Mouse (Mus musculus) forebrain, embryonic 16.5 days (tissue): ENCODE data around the gene Gcg. TPM values are rescaled to one million over a fixed set of nuclear protein-coding genes. Genes with fewer than 3 reads are reported as not detected.

Experiments used
- ATAC-seq: fragments of 200-750 bp; cut with Nextera tagmentation; 2 replicates; pipeline ENCODE4 v1.8.0; 2017; ENCODE audit warnings: mild to moderate bottlenecking, moderate library complexity
- H3K27ac ChIP-seq: fragments of 300-500 bp; sonication (generic); 2 replicates; pipeline ENCODE4 v1.5.1; 2014; ENCODE audit warnings: low read length, control low read depth
- H3K27me3 ChIP-seq: fragments of 300-500 bp; sonication (generic); replicated peaks from 2 replicates; pipeline ENCODE4 v1.6.1; 2014; ENCODE audit warnings: low read length; ENCODE audit not compliant: control insufficient read depth, insufficient read depth
- H3K36me3 ChIP-seq: fragments of 300-500 bp; sonication (generic); 2 replicates; pipeline ENCODE4 v1.6.1; 2014; ENCODE audit not compliant: control insufficient read depth, insufficient read depth
- H3K4me1 ChIP-seq: fragments of 300-500 bp; sonication (generic); replicated peaks from 2 replicates; pipeline ENCODE4 v1.6.1; 2014; ENCODE audit warnings: low read length; ENCODE audit not compliant: control insufficient read depth, insufficient read depth
- H3K4me2 ChIP-seq: fragments of 300-500 bp; sonication (generic); 2 replicates; pipeline ENCODE4 v1.6.1; 2014; ENCODE audit warnings: mild to moderate bottlenecking, low read length, control low read depth
- H3K4me3 ChIP-seq: fragments of 300-500 bp; sonication (generic); replicated peaks from 2 replicates; pipeline ENCODE4 v1.5.1; 2014; ENCODE audit warnings: mild to moderate bottlenecking, low read length, control low read depth
- H3K9ac ChIP-seq: fragments of 300-500 bp; sonication (generic); replicated peaks from 2 replicates; pipeline ENCODE4 v1.6.1; 2014; ENCODE audit warnings: low read depth, low read length, control low read depth
- H3K9me3 ChIP-seq: fragments of 300-500 bp; sonication (generic); 2 replicates; pipeline ENCODE4 v1.6.1; 2016; ENCODE audit warnings: low read length; ENCODE audit not compliant: control insufficient read depth
- WGBS: fragments of 180-500 bp; shearing (Covaris S2); extraction: QIAGEN DNeasy Blood & Tissue Kit; methylation state at CpG from one replicate; pipeline ENCODE4 v1.1.7; 2014; 5-methylcytosine and 5-hydroxymethylcytosine counted together
- polyA plus RNA-seq: library from polyadenylated mRNA; unstranded; fragments of >200 nt; fragmentation: Nextera tagmentation; extraction: Ambion mirVana; gene quantifications from 2 replicates; pipeline ENCODE4 v1.2.1, GENCODE M21; 2015

Gcg gene
- polyA plus RNA-seq: 2.7 and 2.8 TPM in 2 replicates

DNA sequence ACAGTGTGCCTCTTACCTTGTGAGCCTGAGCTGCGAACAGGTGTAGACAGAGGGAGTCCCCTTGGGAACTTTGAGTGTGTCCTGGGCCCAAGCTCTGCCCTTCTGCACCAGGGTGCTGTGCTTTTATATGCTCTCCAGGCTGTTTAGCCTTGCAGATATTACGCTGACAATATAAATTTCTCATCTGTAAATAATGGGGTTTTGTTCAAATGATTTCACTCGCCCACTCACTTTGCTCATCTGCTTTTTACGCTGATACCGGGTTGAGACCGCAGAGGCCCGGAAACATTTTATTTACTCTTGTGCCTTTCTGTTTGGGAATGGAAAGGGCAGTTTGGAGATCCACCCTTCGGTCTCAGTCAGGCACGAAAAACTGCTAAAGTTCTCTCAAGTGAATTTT is at the start of gene Gcg:
Gene Gcg (minus strand): TSS at position 101 of the 400 bp plus-strand sequence.
- 92% methylated on average over 9 of the region's 9 CpGs for WGBS
- ATAC-seq: no peak
- H3K4me3 ChIP-seq: no peak within 1 kb of the TSS

DNA sequence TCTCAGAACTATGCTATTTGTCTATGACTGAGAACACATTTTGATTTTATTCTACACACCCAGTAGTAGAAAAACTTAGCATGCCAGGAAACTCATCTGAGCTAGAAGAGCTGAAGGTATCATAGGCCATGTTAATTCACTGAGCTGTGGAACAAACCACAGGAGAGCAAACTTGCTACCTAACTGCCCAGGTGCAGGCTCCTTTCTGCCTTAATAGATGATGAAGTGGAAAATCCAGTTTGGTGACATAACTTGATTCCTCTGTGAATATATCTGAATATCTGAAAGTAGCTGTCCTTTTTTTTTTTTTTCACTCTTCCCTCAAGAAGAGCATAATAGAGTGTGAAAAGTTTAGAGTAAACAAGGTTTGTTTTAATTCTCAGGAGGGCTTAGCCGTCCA is 47.6 kb upstream of the Gcg start:
- Histone ChIP-seq H3K4me2 (no peak overlapping the region), H3K9ac (no peak overlapping the region), H3K4me3 (no peak overlapping the region), H3K9me3 (no peaks in the 10 kb centered on the region), H3K36me3 (no peaks in the 10 kb centered on the region), H3K27me3 (no peaks in the 10 kb centered on the region), H3K27ac (no peak overlapping the region), H3K4me1 (no peaks in the 10 kb centered on the region)
- no peak for ATAC-seq
- 79% methylated on average over 1 of the region's 1 CpGs for WGBS

More for the DNA sequence above, at the start of gene Gcg:
- H3K9ac ChIP-seq: no peak within 1 kb of the TSS
- H3K27ac ChIP-seq: no peak within 1 kb of the TSS
- peaks cover 3% of the 10 kb centered on the region for H3K4me1 ChIP-seq
- H3K36me3 ChIP-seq: no peaks in the 10 kb centered on the region
- no peaks in the 10 kb centered on the region for H3K27me3 ChIP-seq
- no peak within 1 kb of the TSS for H3K4me2 ChIP-seq
- no peaks in the 10 kb centered on the region for H3K9me3 ChIP-seq

DNA sequence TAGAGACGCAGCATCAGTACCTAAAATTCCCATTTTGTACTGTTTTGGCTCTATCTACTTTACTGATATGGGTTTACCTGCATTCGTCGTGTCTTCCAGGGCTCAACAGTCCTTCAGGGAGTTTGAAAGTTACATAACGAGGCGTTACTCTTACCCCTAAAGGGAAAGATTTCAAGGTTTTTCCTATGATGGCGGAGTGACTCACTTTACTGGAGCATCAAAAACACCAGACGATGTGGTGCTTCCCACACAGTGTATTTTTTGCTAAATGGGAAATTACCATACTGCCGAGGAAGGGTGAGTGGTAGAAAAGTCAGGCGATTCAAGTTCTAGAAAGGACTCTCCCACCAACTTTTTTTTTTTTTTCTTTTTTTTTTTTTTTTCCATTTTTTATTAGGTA is 42.9 kb upstream of the Gcg start:
- Histone ChIP-seq H3K27me3 (no peaks in the 10 kb centered on the region), H3K27ac (no peak overlapping the region), H3K9ac (no peak overlapping the region), H3K4me2 (no peak overlapping the region), H3K9me3 (no peaks in the 10 kb centered on the region), H3K4me1 (no peaks in the 10 kb centered on the region), H3K4me3 (no peak overlapping the region), H3K36me3 (no peaks in the 10 kb centered on the region)
- WGBS: 93% methylated on average over 9 of the region's 9 CpGs
- ATAC-seq: no peak

DNA sequence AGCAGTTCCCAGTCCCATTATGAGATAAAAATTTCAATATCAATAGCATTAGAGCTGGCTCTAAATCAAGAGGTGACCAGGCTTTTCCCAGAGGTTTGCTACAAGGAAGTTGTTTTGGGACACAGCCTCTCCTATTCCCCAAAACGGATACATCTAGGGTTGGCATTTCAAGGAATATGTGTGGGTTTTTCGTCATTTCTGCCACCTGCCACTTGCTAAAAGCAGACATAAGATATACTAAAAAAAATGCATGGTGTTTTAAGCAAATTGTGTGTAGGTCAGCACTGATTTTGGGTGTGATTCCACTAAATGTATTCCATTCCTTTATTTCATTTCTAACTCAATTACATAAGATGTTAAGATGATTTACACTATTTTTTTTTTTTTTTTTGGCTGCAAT is 34.3 kb upstream of the Gcg start:
- H3K27me3 ChIP-seq: no peaks in the 10 kb centered on the region
- WGBS: 68% methylated on average over 2 of the region's 2 CpGs

DNA sequence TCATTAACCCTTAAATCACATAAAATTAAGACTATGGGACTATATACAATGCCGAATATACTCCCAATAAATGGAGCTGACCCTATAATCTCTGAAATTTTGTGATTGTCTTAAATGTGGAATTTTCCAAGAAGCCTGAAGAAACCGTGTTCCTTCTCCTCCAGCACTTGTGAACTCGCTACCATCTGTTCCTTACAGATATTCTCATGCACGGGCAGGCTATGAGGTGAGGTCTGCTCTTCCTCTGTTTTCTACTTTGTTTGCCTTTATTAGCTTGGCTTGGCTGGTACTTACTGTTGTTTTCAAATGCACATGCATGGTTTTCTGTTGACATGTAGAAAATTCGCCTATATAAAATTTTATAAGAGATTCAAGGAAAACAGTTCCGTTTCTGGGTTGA is 31.0 kb upstream of the Gcg start:
- ATAC-seq: 0 out of 2 replicates have a peak, but pooled peaks have one; percentile 31
- H3K27me3 ChIP-seq: no peaks in the 10 kb centered on the region
- H3K9ac ChIP-seq: no peak overlapping the region
- H3K9me3 ChIP-seq: no peaks in the 10 kb centered on the region
- H3K4me1 ChIP-seq: peaks cover 2% of the 10 kb centered on the region; the same call in 1 of the 2 replicates
- no peak overlapping the region for H3K4me3 ChIP-seq
- H3K4me2 ChIP-seq: no peak overlapping the region
- H3K36me3 ChIP-seq: no peaks in the 10 kb centered on the region
- no peak overlapping the region for H3K27ac ChIP-seq
- WGBS: 75% methylated on average over 6 of the region's 6 CpGs

More for the DNA sequence above, 34.3 kb upstream of the Gcg start:
- Histone ChIP-seq H3K4me3 (no peak overlapping the region), H3K4me2 (no peak overlapping the region), H3K36me3 (no peaks in the 10 kb centered on the region), H3K27ac (no peak overlapping the region), H3K9me3 (no peaks in the 10 kb centered on the region), H3K9ac (no peak overlapping the region), H3K4me1 (peaks cover 2% of the 10 kb centered on the region; the same call in 1 of the 2 replicates)
- no peak for ATAC-seq

DNA sequence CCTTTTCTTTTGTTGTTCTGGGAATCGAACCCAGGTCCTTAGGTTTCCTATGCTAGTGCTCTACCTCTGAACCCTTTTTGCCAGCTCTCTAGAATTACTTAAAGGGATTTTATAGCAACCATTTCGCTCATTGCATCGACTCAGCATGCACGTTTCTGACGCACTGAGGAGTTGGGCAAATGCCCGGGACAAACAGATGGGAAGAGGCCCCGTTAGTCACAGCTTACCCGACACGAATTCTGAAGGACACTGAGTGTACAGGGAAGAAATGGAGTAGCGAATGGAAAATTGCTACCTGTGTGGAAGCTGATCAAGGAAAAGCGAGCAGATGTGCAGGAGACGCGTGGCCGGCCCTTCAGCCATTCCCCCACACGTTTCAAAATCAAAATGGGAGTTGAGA is 30.0 kb upstream of the Gcg start:
- H3K27ac ChIP-seq: peak overlapping the region; percentile 9; the same call in 1 of the 2 replicates
- H3K36me3 ChIP-seq: no peaks in the 10 kb centered on the region
- H3K9me3 ChIP-seq: no peaks in the 10 kb centered on the region
- peak; percentile 86 for ATAC-seq
- 62% methylated on average over 15 of the region's 15 CpGs for whole genome bisulfite sequencing
- H3K4me2 ChIP-seq: no peak overlapping the region
- no peak overlapping the region for H3K4me3 ChIP-seq
- peaks cover 2% of the 10 kb centered on the region; the same call in 1 of the 2 replicates for H3K4me1 ChIP-seq
- H3K9ac ChIP-seq: no peak overlapping the region
- no peaks in the 10 kb centered on the region for H3K27me3 ChIP-seq

DNA sequence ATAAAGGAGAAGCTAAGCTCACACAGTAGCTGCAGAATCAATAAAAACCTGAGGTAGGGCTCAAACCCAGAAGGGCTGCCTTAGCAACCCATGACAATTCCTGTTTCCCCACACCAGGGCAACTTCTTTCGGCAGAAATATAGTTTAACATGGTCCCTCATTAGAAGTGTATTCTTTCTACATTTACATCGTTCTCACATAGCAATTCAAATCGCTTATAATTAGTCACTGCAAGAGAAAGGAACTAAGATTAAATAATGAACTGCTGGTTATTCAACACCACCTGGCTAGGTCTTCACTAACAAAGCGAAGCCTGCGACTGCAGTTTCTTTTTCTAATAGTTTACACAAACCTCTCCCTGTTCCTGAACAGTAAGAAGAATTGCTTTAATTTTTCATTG is 23.7 kb upstream of the Gcg start:
- H3K4me1 ChIP-seq: peaks cover 7% of the 10 kb centered on the region; the same call in 1 of the 2 replicates
- no peak overlapping the region for H3K4me2 ChIP-seq
- H3K4me3 ChIP-seq: no peak overlapping the region
- H3K9me3 ChIP-seq: no peaks in the 10 kb centered on the region
- H3K27ac ChIP-seq: peak overlapping the region; percentile 65
- WGBS: 28% methylated on average over 5 of the region's 5 CpGs
- no peaks in the 10 kb centered on the region for H3K36me3 ChIP-seq
- no peak overlapping the region for H3K9ac ChIP-seq
- H3K27me3 ChIP-seq: no peaks in the 10 kb centered on the region
- peak; percentile 72 for ATAC-seq

DNA sequence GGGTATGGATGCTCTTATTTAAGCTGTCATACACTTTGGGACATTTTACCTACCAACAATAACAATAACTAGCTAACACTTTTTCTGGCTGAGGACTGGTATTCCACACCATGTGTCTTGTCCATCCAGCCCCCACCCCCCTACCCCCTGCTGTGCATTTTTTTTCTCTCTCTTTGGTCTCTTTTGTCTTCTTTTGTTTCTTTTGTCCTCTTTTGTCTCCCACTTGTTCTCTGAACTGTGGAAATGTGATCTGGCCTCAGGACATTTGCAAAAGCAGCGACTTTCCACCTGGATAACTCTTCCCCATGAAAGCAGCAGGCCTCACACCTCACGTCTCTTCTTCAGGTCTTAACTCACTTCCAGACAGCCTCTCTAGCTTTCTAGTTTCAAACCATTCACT is 23.0 kb upstream of the Gcg start:
- peaks cover 7% of the 10 kb centered on the region; the same call in 1 of the 2 replicates for H3K4me1 ChIP-seq
- ATAC-seq: no peak
- H3K9me3 ChIP-seq: no peaks in the 10 kb centered on the region
- WGBS: 18% methylated on average over 2 of the region's 2 CpGs
- no peak overlapping the region for H3K9ac ChIP-seq
- H3K4me2 ChIP-seq: no peak overlapping the region
- no peaks in the 10 kb centered on the region for H3K27me3 ChIP-seq
- H3K36me3 ChIP-seq: no peaks in the 10 kb centered on the region
- no peak overlapping the region for H3K27ac ChIP-seq
- H3K4me3 ChIP-seq: no peak overlapping the region

DNA sequence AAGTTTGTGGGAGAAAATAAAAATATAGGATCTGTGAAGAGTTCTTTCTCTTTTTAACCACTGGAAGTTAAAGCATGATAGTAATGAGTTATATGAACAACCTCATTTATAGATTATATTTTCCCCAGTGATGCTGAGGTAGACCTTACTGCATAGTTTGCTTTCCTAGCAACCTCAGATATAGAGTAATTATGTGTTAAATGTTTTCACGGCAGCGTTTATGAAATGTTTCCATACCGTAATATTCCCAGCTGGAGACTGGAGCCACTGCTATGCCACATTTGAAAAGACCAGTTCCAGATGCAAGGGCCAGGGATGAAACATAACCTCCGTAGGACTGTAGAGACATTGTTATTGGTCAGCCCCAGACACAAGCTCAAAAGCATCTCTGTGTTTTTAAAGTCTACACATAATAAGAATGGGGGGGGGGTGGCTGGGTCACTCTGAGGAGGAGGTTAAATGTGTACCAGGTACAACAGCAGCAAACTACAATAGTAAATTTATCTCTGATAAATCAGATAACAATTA is 20.9 kb upstream of the Gcg start:
- Histone ChIP-seq H3K4me1 (peaks cover 7% of the 10 kb centered on the region; the same call in 1 of the 2 replicates), H3K36me3 (no peaks in the 10 kb centered on the region), H3K27me3 (no peaks in the 10 kb centered on the region), H3K27ac (no peak overlapping the region), H3K4me3 (no peak overlapping the region), H3K4me2 (no peak overlapping the region), H3K9me3 (no peaks in the 10 kb centered on the region), H3K9ac (no peak overlapping the region)
- 78% methylated on average over 4 of the region's 4 CpGs for WGBS
- no peak for ATAC-seq

DNA sequence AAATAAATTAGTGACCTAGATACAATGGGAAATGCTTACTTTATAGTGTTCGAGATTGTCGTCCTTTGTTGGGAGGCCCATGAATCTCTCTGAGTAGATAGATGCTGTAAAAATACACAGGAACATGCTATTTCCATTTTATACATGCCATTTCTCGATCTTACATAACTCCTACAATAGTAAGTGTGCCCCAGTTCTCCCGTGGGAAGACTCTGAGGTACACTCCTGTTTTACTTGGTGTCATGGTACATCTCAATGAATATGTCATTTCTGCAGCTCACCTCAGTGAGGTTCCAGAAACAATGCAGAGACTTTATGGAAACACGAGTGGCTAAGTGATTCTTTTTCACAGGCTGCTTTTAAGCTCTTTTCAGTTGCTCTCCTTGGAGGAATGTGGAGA is 19.9 kb upstream of the Gcg start:
- H3K9me3 ChIP-seq: no peaks in the 10 kb centered on the region
- no peak overlapping the region for H3K4me2 ChIP-seq
- no peaks in the 10 kb centered on the region for H3K36me3 ChIP-seq
- H3K27me3 ChIP-seq: no peaks in the 10 kb centered on the region
- peaks cover 7% of the 10 kb centered on the region for H3K4me1 ChIP-seq
- no peak overlapping the region for H3K9ac ChIP-seq
- 79% methylated on average over 5 of the region's 5 CpGs for WGBS
- no peak for ATAC-seq
- H3K27ac ChIP-seq: peak overlapping the region; percentile 14; the same call in 1 of the 2 replicates
- no peak overlapping the region for H3K4me3 ChIP-seq
